Mouse (Mus musculus) cerebellum, postnatal 10 days (tissue): Measurements from ENCODE around the gene Ssu72.
A peak's percentile ranks its signal among the peaks of the same experiment; 100 is the strongest.

Experiments
- DNase-seq, 2 experiments: peaks; one replicate each; pipeline ENCODE4 v3.0.0; 2021; ENCODE audit warnings: mixed read lengths in 2 of 2

Ssu72 gene

DNA sequence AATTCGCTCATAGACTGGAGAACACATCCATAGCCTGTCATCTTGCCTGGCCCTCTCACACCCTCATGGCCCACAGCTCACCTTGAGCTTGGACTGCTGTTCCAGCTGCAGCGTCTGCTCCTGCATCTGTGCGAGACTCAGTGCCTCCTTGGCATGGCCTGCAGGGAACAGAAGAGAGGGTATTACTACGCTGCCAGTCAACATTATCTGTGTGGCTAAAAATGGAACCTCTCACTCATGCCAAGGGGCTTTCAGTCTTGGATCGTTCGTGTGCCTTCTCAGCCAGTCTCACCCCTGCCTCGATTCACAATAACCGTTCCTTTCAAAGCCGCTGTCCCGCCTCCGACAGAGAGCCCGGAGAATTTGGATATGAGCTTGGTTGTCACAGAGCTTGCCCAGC, 52.4 kb downstream of the Ssu72 start:
- DNase-seq, result no peak

DNA sequence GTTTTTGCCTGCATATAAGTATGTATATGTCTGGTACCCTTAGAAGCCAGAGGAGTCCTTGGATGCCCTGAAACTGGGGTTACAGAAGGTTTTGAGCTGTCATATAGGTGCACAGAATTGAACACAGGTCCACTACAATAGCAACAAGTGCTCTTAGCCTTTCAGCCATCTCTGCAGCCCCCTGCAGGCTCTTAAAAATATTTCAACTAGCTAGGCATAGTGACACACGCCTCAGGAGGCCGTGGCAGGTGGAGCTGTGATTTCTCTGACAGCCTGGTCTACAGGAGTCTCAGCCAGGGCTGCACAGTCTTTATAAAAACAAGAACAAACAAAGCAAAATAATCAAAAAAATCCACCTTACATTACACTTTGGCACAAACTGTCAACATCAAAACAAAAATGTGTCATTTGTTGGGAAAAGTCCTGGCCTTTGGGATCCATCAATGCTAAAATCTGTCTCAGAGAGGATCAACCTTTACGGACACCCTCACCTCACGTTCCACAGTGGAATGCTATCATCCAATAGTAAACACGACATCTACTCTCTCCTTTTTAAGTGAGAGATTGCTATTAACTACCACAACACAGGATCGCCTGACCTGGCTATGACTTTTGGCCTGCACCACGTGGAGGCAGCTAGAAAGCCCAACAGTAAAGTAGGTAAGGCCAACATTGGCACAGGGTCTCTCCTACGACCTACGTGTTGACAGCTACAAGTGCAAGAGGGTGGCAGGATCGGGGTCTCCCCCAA, 55.4 kb downstream of the Ssu72 start:
- DNase-seq, result peak; percentile 58 to 68

DNA sequence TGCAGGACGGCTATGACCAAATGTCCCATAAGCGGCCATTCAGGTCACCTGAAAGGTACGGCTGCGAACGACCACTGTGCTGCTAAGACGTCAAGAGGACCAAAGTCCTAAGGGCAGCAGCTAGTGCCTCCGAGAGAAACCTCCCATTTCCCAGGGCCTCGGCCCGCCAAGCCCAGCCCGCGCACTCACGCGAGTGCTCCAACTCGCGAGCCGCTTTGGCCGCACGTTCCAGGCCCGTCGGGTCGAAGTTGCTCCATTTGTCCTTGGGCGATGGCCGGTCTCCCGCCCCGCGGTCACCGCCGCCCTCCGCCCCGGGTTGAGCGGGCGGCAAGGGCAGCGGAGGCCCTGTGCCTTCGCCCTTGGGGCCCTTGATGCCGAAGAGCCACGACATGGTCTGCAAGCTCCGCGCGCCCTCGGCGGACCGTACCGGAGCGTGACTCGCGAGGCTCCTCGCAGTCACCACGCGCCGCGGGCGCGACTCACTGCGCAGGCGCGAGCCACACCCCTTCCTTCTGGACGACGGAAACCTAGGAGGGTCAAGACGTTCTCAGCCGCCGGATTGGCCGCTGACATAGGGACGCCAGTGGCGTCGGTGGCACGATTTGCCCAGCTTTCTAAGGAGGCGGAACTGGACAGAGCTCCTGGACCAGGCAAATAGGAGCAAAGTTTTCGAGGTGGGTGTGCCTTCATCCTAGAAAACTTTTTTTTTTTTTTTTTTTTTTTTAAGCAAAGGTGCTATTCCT, 56.2 kb downstream of the Ssu72 start, which contains the start of gene Atad3a:
Gene Atad3a (minus strand): TSS at position 481 of the 743 bp plus-strand sequence.
- peak; percentile 99 for DNase-seq

DNA sequence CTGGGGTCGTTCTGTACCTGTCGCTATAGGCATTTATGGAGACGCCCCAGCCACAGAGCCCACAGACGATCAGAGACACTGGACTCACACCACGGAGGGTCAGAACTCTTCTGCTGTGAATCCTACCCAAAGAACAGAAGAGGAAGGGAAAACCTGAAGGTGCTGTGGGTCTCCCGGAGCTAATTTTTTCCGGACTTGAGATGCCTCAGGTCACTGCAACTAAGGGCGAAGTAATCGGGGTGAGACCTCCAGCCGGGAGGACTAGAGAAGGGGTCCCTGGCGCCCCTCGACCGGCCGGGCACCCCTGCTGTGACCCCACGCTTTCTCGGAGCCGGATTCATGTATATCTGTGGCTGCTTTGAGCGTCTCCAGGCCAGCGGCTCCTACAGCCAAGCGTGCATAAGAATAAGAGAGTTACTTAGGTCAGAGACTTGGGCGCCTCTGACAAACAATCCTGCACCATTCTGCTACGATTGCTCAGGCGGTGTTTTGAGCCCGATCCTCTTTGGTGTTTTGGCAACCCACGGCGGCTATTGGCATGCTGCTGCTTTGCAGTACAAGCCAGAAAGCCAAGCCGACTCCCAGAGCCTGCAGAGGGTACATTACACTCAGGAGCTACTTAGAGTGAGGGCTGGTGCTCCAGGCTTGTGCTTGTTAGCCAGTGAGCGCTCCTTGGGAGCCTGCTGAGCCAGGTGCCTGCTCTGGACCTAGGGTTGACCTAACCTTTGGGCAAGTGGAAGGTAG, 56.9 kb downstream of the Ssu72 start:
- DNase-seq, result peak in 1 of 2 experiments; percentile 55

DNA sequence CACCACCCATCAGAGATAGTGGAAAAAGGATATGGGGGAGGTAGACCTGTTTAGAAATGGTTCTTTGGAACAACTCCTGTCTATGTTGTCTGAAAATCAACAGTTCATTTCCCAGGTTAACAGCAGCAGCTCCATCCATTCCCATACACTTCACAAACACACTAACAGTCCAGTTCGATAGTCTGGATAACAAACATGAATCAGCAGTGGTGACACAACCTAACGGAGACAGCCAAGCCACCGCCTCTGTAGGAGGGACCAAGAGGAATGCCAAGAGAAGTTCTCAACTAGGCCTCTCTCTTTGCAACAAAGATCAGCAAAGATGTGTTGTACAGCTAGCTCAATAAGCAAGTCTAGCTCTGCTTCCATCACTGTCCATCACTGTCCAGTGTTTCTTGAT, 57.8 kb downstream of the Ssu72 start:
- DNase-seq, result no peak

DNA sequence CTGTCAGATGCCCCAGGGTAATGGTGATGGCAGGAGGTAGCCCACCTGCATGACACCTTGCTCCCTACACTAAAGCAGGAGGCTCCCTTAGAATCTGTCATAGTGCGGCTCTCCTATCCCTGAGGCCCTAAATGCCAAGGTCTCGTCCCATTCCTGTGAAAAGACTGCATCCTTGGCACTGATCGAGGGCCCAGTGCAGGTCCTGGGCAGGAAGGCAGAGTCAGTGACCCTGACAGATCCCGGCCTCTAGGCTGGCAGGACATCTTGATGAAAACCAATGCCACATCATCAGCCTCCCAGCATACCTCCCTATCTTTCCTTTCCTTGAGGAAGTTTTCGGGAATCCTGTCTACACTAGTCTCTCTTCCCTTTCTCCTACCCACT, 64.9 kb downstream of the Ssu72 start:
- no peak for DNase-seq

DNA sequence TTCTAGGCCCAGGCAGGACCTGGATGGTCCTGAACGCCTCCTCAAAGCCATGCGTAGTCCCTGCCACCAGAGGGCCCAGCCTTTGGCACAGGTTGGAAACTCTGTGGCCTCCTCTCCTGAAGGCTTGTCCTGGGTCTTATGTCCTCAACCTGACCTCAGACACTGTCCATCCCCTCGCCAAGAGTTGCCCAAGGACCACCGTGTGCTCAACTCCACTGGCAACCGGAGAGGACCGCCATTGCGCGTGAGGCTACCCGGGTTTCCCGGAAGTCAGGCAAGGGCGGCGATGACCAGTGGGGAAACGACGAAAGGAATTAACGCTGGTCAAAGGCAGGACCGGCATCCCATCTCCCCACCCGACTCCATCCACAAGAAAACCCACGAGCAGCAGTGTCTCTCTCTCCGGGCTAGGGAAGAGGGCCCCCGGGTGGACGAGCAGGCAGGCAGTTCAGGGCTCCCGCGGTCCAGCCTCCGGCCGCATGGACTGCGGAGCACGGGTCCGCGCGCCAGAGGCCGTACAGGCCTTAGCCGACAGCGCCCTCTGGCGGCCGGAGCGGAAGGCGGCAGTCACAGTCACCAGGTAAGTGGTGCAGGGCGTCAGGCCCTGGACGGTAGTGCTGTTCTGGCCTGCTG, 65.4 kb downstream of the Ssu72 start:
- DNase-seq, result peak; percentile 97 to 99

DNA sequence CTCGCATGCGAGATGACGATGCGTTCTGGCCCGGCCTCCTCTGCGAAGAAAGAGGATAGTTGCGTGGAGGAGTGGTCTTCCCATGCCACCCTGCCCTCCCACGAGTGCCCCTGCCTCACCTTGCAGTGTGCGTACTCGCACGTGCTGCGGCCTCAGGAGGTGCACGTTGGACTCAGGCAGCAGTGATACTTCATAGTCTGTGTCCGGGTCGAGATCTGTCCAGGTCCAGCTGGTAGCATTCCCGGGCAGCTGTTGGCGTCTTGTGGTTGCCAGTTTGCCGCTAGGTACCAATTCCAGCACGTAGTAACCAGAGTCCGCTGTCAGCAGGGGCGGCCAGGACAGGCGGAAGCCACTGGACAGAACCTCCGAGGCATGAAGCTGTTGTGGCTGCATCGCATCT, 66.0 kb downstream of the Ssu72 start:
- DNase-seq, result no peak

DNA sequence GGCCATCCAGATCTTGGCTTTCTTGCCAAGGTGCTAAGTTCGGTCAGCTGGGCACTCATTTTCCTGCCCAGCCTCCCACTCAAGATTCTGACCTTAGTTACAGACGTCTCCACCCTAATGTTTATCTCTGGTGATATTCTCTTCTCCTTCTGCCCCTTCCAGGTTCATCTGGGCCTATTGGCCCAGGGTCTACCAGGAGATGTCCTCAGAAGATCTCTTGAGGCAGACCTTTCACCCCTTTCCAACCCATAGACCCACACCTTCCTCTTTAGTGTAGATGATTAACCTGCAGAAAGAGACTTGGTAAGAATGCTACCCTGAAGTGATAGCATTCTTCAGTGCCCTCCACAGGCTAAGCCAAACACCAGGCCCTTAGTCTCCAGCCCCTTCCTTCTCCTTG, 67.1 kb downstream of the Ssu72 start:
- no peak for DNase-seq

DNA sequence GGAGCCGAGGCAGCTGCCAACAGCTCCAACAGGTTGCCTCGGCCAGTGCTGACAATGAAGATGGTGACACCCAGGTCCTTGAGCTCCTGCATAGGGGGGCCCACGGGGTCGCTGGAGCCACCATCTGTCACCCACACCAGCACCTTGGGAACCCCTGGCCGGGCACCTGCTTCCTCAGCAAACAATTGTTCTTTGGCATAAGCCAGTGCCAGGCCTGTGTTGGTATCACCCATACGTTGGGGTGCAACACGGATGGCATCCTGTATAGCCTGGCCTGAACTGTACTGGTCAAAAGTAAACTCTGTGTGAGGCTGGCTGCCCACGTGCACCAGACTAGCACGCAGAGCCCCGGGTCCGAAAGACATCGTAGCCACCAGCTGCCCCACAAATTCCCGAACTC, 68.2 kb downstream of the Ssu72 start:
- DNase-seq, result no peak

DNA sequence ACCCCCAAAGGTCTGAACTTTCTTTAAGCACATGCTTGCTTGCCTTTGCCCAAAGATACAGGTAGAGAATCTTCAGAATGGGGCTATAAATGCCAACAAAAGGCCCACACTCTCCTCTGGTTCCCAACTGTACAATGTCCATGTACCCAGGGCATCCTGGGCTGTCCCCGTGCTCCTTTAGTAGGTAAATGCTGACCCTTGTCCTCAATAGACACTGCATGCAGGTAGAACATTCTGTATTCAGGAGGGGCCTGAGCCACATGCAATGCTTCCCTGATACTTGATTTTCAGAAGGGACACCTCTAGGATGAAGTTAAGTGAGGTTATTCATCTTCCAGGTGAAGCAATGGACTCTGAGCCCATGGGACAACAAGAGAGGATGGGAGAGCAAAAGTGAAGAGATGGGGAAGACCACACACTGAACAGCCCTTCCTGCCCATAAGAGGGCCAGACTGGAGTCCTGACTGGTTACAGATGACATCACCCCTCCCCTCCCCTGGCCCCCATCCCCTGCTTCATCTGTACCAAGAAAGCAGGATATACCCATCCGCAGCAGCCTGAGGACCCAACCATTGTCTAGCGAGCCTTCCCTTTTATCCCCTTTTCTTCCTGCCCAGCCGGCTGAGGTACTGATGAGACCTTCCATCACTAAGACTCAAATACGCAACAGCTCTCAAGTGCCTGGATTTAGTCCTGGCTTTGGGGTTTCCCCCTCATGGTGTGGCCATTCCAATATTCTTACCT, 68.9 kb downstream of the Ssu72 start:
- DNase-seq, result peak in 1 of 2 experiments; percentile 28

DNA sequence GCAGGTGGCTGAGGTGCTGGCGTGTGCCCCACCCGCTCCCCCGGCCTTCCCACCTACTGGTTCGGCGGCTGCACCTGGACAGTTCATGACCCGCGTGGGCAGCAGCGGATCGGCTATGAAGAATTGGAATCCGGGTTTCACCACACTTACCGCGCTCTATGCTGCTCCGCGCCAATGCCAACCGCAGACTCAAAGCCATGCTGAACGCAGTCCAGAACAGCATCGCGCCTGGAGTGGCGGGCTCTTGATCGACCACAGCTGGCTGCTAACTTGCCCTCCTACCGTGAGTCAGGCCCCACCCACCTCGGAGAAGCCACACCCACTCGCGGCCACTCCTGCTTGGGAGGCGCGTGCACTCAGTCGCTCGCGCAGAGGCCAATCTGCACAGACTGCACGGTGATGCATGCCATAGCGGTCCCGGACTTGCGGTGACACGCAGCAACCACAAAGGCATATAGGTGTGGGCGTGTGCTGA, 69.7 kb downstream of the Ssu72 start, which contains the start of gene Vwa1:
Gene Vwa1 (minus strand): TSS at position 419 of the 475 bp plus-strand sequence.
- DNase-seq, result peak; percentile 87 to 89

DNA sequence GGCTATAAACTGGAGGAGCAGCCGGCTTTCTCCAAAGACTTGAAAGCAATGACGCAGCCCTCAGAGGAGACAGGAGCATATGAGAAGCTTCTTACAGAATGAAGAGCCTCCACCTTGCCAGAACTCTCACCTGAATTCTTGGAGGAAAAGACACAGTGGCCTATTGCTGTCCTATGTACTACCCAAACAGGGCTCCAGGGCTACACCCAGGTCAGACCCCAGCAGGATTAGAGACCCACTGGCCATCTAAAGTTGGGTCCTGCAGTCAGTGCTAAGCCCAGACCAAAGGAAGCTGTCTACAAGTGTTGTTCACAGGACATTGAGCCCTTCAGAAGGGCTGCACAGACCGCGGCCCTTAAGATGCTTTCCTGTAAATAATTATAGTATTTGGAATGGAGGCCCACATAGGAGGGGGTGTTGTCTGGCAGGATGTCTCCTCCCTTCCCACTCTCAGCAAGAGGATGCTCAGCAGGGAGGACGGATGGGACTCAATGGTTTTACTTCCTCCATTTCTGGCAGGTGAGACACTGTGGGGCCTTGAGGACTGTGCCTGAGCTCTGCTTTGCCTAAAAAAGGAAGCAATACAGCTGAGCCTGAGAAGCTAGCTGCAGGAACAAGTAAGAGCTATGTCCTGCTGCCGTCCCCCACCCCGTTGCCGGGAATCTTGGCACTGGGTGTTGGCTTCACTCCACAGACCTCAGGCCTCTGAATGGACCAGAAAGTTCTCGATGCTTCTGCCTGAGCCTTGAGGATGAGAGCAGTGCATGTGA, 70.6 kb downstream of the Ssu72 start:
- DNase-seq, result peak; percentile 82 to 83

DNA sequence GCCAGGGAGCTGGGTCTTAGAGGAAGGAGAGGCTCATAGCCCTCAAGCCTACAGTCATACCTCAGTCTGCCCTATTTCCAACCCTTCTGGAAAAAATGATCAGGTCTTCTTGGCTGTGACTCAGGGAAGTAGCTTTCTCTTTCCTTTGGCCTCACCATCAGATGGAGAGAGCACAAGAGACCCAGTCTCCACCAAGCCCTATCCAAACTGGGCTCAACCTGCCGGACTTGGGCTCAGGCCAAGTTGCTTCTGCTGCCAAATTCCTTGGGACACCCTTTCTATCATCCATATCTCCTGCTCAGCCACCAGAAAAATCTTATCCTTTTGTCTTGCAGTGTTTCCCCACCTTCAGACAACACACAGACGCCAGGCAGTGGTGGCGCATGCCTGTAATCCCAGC, 71.3 kb downstream of the Ssu72 start:
- peak; percentile 84 to 85 for DNase-seq

DNA sequence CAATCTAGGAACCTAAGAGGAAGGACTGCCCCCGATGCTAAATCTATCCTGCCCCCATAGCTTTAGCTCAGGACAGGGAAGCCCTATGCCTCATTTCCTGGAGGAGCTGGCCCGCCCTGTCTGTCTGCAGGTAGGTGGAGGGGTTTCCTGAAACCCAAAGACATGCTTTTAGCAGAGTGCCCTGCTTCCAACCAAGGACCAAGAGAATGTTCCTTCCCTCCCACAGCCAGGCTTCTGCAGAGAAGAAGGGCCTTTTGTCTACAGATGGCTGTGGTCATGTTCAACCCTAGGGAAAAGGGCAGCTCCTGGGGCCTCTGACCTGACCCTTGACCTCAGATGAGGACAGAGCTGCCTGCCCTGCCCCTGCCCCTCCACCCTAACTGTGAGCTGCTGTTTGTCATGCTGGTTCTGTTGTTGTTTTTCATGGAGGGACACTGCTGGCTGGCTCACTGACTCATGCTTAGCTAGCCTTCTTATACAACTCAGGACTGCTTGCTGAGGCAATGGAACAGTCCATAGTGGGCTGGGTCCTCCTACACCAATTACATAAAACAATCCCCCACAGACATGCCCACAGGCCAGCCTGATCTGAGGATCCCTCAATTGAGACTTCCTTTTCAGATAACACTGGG, 72.2 kb downstream of the Ssu72 start:
- peak in 1 of 2 experiments; percentile 19 for DNase-seq

DNA sequence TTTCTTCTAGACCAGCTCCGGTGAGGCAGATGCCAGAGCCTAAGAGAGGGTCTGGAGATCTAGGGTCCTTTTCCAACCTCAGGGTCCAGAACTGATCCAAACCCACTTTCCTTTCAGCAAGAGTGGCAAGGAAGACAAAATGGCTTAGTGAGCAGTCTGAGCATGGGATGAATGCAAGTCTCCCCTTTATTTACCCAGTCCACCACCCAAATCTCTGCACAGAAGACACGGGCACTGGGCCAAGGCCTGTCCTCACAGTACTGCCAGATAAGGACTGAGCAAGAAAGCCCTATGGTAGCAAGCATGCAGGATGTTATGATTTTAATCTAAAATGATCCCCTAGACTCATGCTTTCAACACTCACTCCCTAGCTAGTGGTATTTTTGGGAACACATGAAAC, 73.2 kb downstream of the Ssu72 start:
- peak; percentile 56 to 60 for DNase-seq

DNA sequence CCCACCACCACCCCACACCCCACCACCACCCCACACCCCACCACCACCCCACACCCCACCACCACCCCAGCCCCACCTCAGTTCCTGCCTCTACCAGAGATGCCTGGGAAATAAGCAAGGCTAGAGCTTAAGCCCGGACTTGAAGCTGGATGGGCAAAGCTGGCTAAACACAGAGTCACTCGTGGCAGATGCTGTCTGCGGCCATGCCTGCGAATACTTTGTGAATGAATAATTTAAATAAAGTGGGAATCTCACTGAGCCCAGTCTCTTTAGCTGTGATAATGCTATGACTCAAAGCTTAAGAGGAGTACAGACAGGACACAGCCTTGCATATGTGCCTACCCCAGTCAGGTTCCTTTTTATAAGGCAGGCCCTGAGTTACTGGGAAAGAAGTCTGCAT, 74.9 kb downstream of the Ssu72 start:
- DNase-seq, result no peak

DNA sequence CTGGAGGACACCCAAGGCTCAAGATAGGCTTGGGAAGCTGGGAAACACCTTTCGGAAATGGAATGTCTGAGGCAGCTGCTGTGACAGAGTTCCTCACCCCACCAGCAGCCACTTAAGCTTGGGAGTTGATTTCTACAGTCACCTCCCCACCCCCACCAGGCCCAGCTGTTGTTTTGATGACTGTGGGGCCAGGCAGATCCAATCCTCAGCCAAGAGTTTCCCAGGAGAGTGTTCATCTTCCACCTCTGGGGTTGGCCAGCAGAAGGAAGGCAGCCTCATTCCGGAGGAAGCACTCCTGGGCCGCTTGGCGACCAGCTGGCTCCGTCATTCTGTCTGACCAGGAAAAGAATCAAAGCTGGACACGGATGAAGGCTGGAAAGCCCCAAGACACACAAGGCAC, 76.3 kb downstream of the Ssu72 start:
- peak; percentile 56 to 57 for DNase-seq
